ENCODE assay signal across 8 mouse cellular contexts in the genomic region with DNA sequence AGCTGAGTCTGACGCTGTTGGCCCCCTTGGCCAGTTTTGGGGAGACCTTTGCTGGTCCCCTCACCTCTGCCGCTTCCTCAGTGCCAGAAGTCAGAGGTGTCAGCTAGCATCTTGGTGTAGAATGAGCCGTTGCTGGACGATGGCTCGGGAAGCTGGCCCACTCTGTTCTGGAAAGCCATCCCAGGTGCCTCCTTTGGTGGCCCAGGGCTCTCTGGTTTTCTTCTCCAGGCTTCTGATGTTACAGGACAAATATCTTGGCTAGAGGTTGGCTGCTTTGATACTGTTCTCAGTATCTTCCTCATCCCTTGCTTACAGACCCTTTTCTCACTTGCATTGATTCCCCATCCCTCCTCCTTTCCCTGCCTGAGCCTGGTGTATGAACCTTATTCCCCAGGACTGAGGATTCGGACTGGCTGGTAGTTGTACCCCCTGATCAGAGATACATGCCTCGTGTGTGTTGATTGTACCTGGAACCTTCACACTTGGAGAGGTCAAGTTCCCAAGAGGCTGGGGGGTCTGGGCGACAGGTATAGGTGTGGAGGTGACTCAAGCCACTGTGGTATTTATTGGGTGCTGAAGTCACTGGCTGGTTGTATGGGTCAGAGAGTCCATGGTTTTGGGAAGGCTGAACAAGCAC. TPM values are rescaled to one million over a fixed set of nuclear protein-coding genes. Genes with fewer than 3 reads are reported as not detected.
DNase-seq lines count a peak whose midpoint lies in the region; ATAC-seq and TF ChIP-seq lines count a peak whose summit lies in the region.

No protein-coding gene starts in this region.

- H3K9me3 ChIP-seq in embryonic facial prominence, embryonic 11.5 days (replicated peaks; ENCODE audit: control insufficient read depth, low read length), result no peaks in the 10 kb centered on the region
- no peaks in the 10 kb centered on the region for H3K9me3 ChIP-seq in hindbrain, embryonic 16.5 days (ENCODE audit: control insufficient read depth, low read length)
- H3K9me3 ChIP-seq in midbrain, postnatal 0 days (ENCODE audit: low read length), result no peaks in the 10 kb centered on the region

- H3K27ac ChIP-seq in embryonic facial prominence, embryonic 11.5 days (replicated peaks; ENCODE audit: low read depth, low read length), result no peak overlapping the region; the same call in 1 of the 2 replicates
- peak overlapping the region; percentile 85 for H3K27ac ChIP-seq in hindbrain, embryonic 16.5 days (ENCODE audit: low read depth, low read length)
- H3K27ac ChIP-seq in midbrain, postnatal 0 days (ENCODE audit: low read depth, low read length), result peak overlapping the region; percentile 74

- no peak for ATAC-seq in embryonic facial prominence, embryonic 11.5 days (replicated peaks; ENCODE audit: insufficient number of reproducible peaks, low FRiP score, low TSS enrichment, low read depth)
- ATAC-seq in hindbrain, embryonic 16.5 days, result 0 out of 2 replicates have a peak, but pooled peaks have one; percentile 3
- no peak for ATAC-seq in midbrain, postnatal 0 days (ENCODE audit: low FRiP score)
- ATAC-seq in megakaryocyte-erythroid progenitor cell, adult 5-6 weeks (replicated peaks; ENCODE audit: low FRiP score, low TSS enrichment, poor library complexity, severe bottlenecking), result no peak

- no peaks in the 10 kb centered on the region for H3K36me3 ChIP-seq in embryonic facial prominence, embryonic 11.5 days (replicated peaks; ENCODE audit: control insufficient read depth, insufficient read depth, low read depth, low read length)
- H3K36me3 ChIP-seq in hindbrain, embryonic 16.5 days (ENCODE audit: control insufficient read depth, insufficient read depth, low read length), result no peaks in the 10 kb centered on the region
- H3K36me3 ChIP-seq in midbrain, postnatal 0 days (ENCODE audit: insufficient read depth, low read length), result no peaks in the 10 kb centered on the region

- H3K9ac ChIP-seq in embryonic facial prominence, embryonic 11.5 days (replicated peaks; ENCODE audit: low read length), result peak overlapping the region; percentile 93
- peak overlapping the region; percentile 91 for H3K9ac ChIP-seq in hindbrain, embryonic 16.5 days (ENCODE audit: low read depth, low read length)
- peak overlapping the region; percentile 93 for H3K9ac ChIP-seq in midbrain, postnatal 0 days (replicated peaks; ENCODE audit: low read length, poor library complexity, severe bottlenecking)

- peak; percentile 6 for DNase-seq in kidney, postnatal 10 days
- DNase-seq in kidney, adult 18-20 months, result no peak
- DNase-seq in embryonic facial prominence, embryonic 11.5 days (ENCODE audit: low spot score), result no peak
- DNase-seq in midbrain, postnatal 0 days (ENCODE audit: low spot score), result no peak
- DNase-seq in layer of hippocampus, adult 11-12 months (ENCODE audit: low spot score), result no peak
- no peak for DNase-seq in natural killer cell, adult 2 months (ENCODE audit: low spot score in 2 of 2)

- H3K4me1 ChIP-seq in embryonic facial prominence, embryonic 11.5 days (ENCODE audit: control insufficient read depth, insufficient read depth, low read length), result peaks cover 8% of the 10 kb centered on the region
- H3K4me1 ChIP-seq in hindbrain, embryonic 16.5 days (ENCODE audit: control insufficient read depth, insufficient read depth, low read depth, low read length), result peaks cover 27% of the 10 kb centered on the region
- peaks cover 13% of the 10 kb centered on the region; the same call in 1 of the 2 replicates for H3K4me1 ChIP-seq in midbrain, postnatal 0 days (ENCODE audit: insufficient read depth, low read length)

- no peak for TF ChIP-seq CTCF in midbrain, postnatal 0 days (IDR thresholded peaks at IDR 0.05)

- no peaks in the 10 kb centered on the region for H3K27me3 ChIP-seq in embryonic facial prominence, embryonic 11.5 days (ENCODE audit: control insufficient read depth, insufficient read depth, low read length)
- H3K27me3 ChIP-seq in hindbrain, embryonic 16.5 days (replicated peaks; ENCODE audit: control insufficient read depth, insufficient read depth, low read length), result no peaks in the 10 kb centered on the region
- H3K27me3 ChIP-seq in midbrain, postnatal 0 days (ENCODE audit: insufficient read depth, low read length), result no peaks in the 10 kb centered on the region

- H3K4me3 ChIP-seq in embryonic facial prominence, embryonic 11.5 days (ENCODE audit: low read depth, low read length), result peak overlapping the region; percentile 67
- H3K4me3 ChIP-seq in hindbrain, embryonic 16.5 days (ENCODE audit: low read length), result peak overlapping the region; percentile 77
- H3K4me3 ChIP-seq in midbrain, postnatal 0 days (ENCODE audit: low read depth, low read length), result peak overlapping the region; percentile 69

- 26% methylated on average over 8 of the region's 8 CpGs for WGBS in embryonic facial prominence, embryonic 11.5 days
- WGBS in hindbrain, embryonic 16.5 days, result 23% methylated on average over 8 of the region's 8 CpGs
- 20% methylated on average over 8 of the region's 8 CpGs for WGBS in midbrain, postnatal 0 days

- peak overlapping the region; percentile 97 for H3K4me2 ChIP-seq in embryonic facial prominence, embryonic 11.5 days (ENCODE audit: low read depth, low read length)
- peak overlapping the region; percentile 95 for H3K4me2 ChIP-seq in hindbrain, embryonic 16.5 days (ENCODE audit: low read length)
- peak overlapping the region; percentile 95 for H3K4me2 ChIP-seq in midbrain, postnatal 0 days (ENCODE audit: low read depth, low read length, poor library complexity, severe bottlenecking)

RNA-seq across cellular contexts. Expression of gene Epb41l1, which starts 55.5 kb away (rescaled TPM):
- 3.2 and 3.3 TPM in 2 replicates for polyA plus RNA-seq in embryonic facial prominence, embryonic 11.5 days (2014; fragmentation: Nextera tagmentation; extraction: Ambion mirVana)
- polyA plus RNA-seq in hindbrain, embryonic 16.5 days (2015; fragmentation: Nextera tagmentation; extraction: Ambion mirVana), result 15.7 and 17.0 TPM in 2 replicates
- 261 and 263 TPM in 2 replicates for total RNA-seq in midbrain, postnatal 0 days (2014; rRNA removed)
- polyA plus RNA-seq in midbrain, postnatal 0 days (2015; fragmentation: Nextera tagmentation; extraction: Ambion mirVana), result 12.7 and 12.9 TPM in 2 replicates
- not detected in 2 replicates for total RNA-seq in megakaryocyte-erythroid progenitor cell, adult 5-6 weeks (2014; fragmentation: Nextera tagmentation)
- 0.15 TPM in 1 of 2 replicates, not detected in the other for total RNA-seq in megakaryocyte-erythroid progenitor cell, adult 5-6 weeks (2017)
